ENCODE assay signal across 26 mouse cellular contexts in the genomic region with DNA sequence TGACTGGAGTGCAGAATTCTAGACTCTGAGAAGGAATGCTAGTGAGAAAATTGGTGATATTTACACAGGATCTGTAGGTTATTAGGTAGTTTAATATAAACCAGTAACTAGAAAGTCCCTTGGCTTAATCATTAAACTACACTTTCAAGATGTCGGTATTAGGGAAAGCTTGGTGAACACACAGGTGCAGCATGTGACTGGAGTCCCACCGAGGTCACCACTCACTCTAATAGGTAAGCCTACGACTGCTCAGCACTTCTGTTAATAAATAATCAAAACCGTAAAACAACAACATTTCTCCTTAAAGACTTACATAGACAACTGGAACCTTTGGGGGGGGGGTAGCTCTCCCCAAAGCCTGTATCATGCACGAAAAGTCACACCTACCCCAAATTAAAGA.
DNase-seq lines count a peak whose midpoint lies in the region; ATAC-seq and TF ChIP-seq lines count a peak whose summit lies in the region.
"Had no signal": no experiment of that assay in that cellular context is flagged by ENCODE, and none has a peak within 500 bp of the region (broad histone marks: within the 10 kb centered on the region; RNA-seq: fewer than 3 reads in every experiment).

No protein-coding gene starts in this region.

- H3K27me3 ChIP-seq in intestine, embryonic 15.5 days (replicated peaks): no peaks in the 10 kb centered on the region
- H3K27me3 ChIP-seq in intestine, embryonic 16.5 days (replicated peaks; ENCODE audit: control insufficient read depth, insufficient read depth, low read length): no peaks in the 10 kb centered on the region
- no peaks in the 10 kb centered on the region for H3K27me3 ChIP-seq in kidney, postnatal 0 days (ENCODE audit: insufficient read depth, low read length)
- H3K27me3 ChIP-seq in liver, embryonic 12.5 days (replicated peaks): no peaks in the 10 kb centered on the region; the same call in 1 of the 2 replicates
- H3K27me3 ChIP-seq: embryonic facial prominence, embryonic 13.5 days; heart, embryonic 13.5 days; hindbrain, embryonic 15.5 days; lung, embryonic 15.5 days had no signal

- intact Hi-C loops in left cerebral cortex, postnatal 10 days (cut with DNase I): loop anchor here (10.0 kb wide), 2 partner anchors 84 to 254 kb away; no protein-coding TSS in a partner anchor

- no peak overlapping the region for H3K4me2 ChIP-seq in intestine, embryonic 15.5 days (replicated peaks)
- no peak overlapping the region for H3K4me2 ChIP-seq in intestine, embryonic 16.5 days (ENCODE audit: low read depth, low read length)
- no peak overlapping the region for H3K4me2 ChIP-seq in kidney, postnatal 0 days (ENCODE audit: low read length)
- no peak overlapping the region for H3K4me2 ChIP-seq in liver, embryonic 12.5 days
- H3K4me2 ChIP-seq: embryonic facial prominence, embryonic 13.5 days; heart, embryonic 13.5 days; hindbrain, embryonic 15.5 days; limb, embryonic 12.5 days; lung, embryonic 15.5 days had no signal

- no peaks in the 10 kb centered on the region; the same call in 1 of the 2 replicates for H3K9me3 ChIP-seq in intestine, embryonic 15.5 days
- no peaks in the 10 kb centered on the region for H3K9me3 ChIP-seq in intestine, embryonic 16.5 days (ENCODE audit: control insufficient read depth, low read length)
- H3K9me3 ChIP-seq in kidney, postnatal 0 days (replicated peaks; ENCODE audit: low read length): no peaks in the 10 kb centered on the region
- H3K9me3 ChIP-seq in liver, embryonic 12.5 days (replicated peaks): no peaks in the 10 kb centered on the region; the same call in 1 of the 2 replicates
- H3K9me3 ChIP-seq: embryonic facial prominence, embryonic 13.5 days; forebrain, embryonic 10.5 days; heart, embryonic 13.5 days; hindbrain, embryonic 10.5 days; hindbrain, embryonic 15.5 days; limb, embryonic 12.5 days; lung, embryonic 15.5 days; midbrain, embryonic 10.5 days had no signal

- 0 out of 2 replicates have a peak, but pooled peaks cover 2% of the 10 kb centered on the region for H3K4me1 ChIP-seq in intestine, embryonic 15.5 days (replicated peaks)
- H3K4me1 ChIP-seq in intestine, embryonic 16.5 days (ENCODE audit: control insufficient read depth, insufficient read depth, low read length): no peaks in the 10 kb centered on the region
- H3K4me1 ChIP-seq in kidney, postnatal 0 days (replicated peaks; ENCODE audit: insufficient read depth, low read length): no peaks in the 10 kb centered on the region
- H3K4me1 ChIP-seq in liver, embryonic 12.5 days: no peaks in the 10 kb centered on the region
- H3K4me1 ChIP-seq: hindbrain, embryonic 15.5 days; lung, embryonic 15.5 days had no signal

- H3K27ac ChIP-seq in intestine, embryonic 15.5 days: no peak overlapping the region
- H3K27ac ChIP-seq in intestine, embryonic 16.5 days (ENCODE audit: low read length): no peak overlapping the region
- H3K27ac ChIP-seq in kidney, postnatal 0 days: peak overlapping the region; percentile 62
- no peak overlapping the region for H3K27ac ChIP-seq in liver, embryonic 12.5 days
- H3K27ac ChIP-seq: embryonic facial prominence, embryonic 13.5 days; forebrain, embryonic 10.5 days; heart, embryonic 13.5 days; hindbrain, embryonic 10.5 days; hindbrain, embryonic 15.5 days; limb, embryonic 12.5 days; lung, embryonic 15.5 days; midbrain, embryonic 10.5 days had no signal

- no peak overlapping the region for H3K4me3 ChIP-seq in intestine, embryonic 15.5 days (replicated peaks)
- H3K4me3 ChIP-seq in intestine, embryonic 16.5 days (ENCODE audit: low read length): no peak overlapping the region
- H3K4me3 ChIP-seq in kidney, postnatal 0 days (replicated peaks; ENCODE audit: low read depth, low read length): no peak overlapping the region
- H3K4me3 ChIP-seq in liver, embryonic 12.5 days: no peak overlapping the region
- H3K4me3 ChIP-seq: embryonic facial prominence, embryonic 13.5 days; forebrain, embryonic 10.5 days; heart, embryonic 13.5 days; hindbrain, embryonic 10.5 days; hindbrain, embryonic 15.5 days; limb, embryonic 12.5 days; lung, embryonic 15.5 days; midbrain, embryonic 10.5 days had no signal

- no peaks in the 10 kb centered on the region for H3K36me3 ChIP-seq in intestine, embryonic 15.5 days
- H3K36me3 ChIP-seq in intestine, embryonic 16.5 days (ENCODE audit: control insufficient read depth, insufficient read depth, low read length): no peaks in the 10 kb centered on the region
- no peaks in the 10 kb centered on the region for H3K36me3 ChIP-seq in kidney, postnatal 0 days (ENCODE audit: insufficient read depth, low read length)
- no peaks in the 10 kb centered on the region for H3K36me3 ChIP-seq in liver, embryonic 12.5 days
- H3K36me3 ChIP-seq: embryonic facial prominence, embryonic 13.5 days; forebrain, embryonic 10.5 days; heart, embryonic 13.5 days; hindbrain, embryonic 10.5 days; hindbrain, embryonic 15.5 days; limb, embryonic 12.5 days; lung, embryonic 15.5 days; midbrain, embryonic 10.5 days had no signal

- peak; percentile 69; the same call in 1 of the 2 replicates for ATAC-seq in intestine, embryonic 15.5 days
- no peak for ATAC-seq in intestine, embryonic 16.5 days
- peak; percentile 93 for ATAC-seq in kidney, postnatal 0 days (replicated peaks; ENCODE audit: low FRiP score, low read depth)
- no peak for ATAC-seq in liver, embryonic 12.5 days
- ATAC-seq: inflammation-experienced regulatory T-cells, adult 6 months; midbrain, embryonic 16.5 days had no signal

- DNase-seq in kidney, adult 8-10 months: peak; percentile 57 to 75
- peak; percentile 53 for DNase-seq in kidney, postnatal 0 days (ENCODE audit: low spot score)
- peak; percentile 25 to 60 for DNase-seq in kidney, postnatal 4 days
- no peak for DNase-seq in left cerebral cortex, postnatal 10 days (ENCODE audit: extremely low spot score in 1 of 2, low spot score in 2 of 2)
- DNase-seq in embryo, embryonic 10.5 days (ENCODE audit: low spot score): no peak
- DNase-seq: cerebellum, adult 11 months; cerebellum, adult 9-10 months; gastrocnemius, postnatal 36 days; heart, postnatal 10 days; right cerebral cortex, adult 18-20 months; spleen, adult 18-20 months; thymus, adult 2 months; thymus, postnatal 36 days had no signal

- no peak for TF ChIP-seq CTCF in kidney, postnatal 0 days (IDR thresholded peaks at IDR 0.05; ENCODE audit: low read depth)

- no peak overlapping the region for H3K9ac ChIP-seq in intestine, embryonic 15.5 days
- no peak overlapping the region for H3K9ac ChIP-seq in intestine, embryonic 16.5 days (ENCODE audit: low read depth, low read length)
- no peak overlapping the region for H3K9ac ChIP-seq in kidney, postnatal 0 days (ENCODE audit: low read depth, low read length)
- H3K9ac ChIP-seq in liver, embryonic 12.5 days: no peak overlapping the region
- H3K9ac ChIP-seq: embryonic facial prominence, embryonic 13.5 days; heart, embryonic 13.5 days; hindbrain, embryonic 15.5 days; limb, embryonic 12.5 days; lung, embryonic 15.5 days had no signal

- 60% methylated on average over 5 of the region's 5 CpGs for WGBS in intestine, embryonic 15.5 days
- WGBS in intestine, embryonic 16.5 days: 61% methylated on average over 5 of the region's 5 CpGs
- 66% methylated on average over 5 of the region's 5 CpGs for WGBS in kidney, postnatal 0 days
- 69% methylated on average over 5 of the region's 5 CpGs for WGBS in liver, embryonic 12.5 days (ENCODE audit: insufficient replicate concordance)

Comparison
In these comparisons a context has a peak if more than half of its experiments do, and no peak if none do; other contexts are left out.
1. ATAC-seq: peak in intestine, embryonic 15.5 days (single experiment) and kidney, postnatal 0 days (single experiment); none in intestine, embryonic 16.5 days (single experiment) and liver, embryonic 12.5 days (single experiment).
2. DNase-seq: peak in kidney, adult 8-10 months (2 of 2), kidney, postnatal 0 days (single experiment) and kidney, postnatal 4 days (2 of 2); none in left cerebral cortex, postnatal 10 days (0 of 2) and embryo, embryonic 10.5 days (single experiment).